Mouse (Mus musculus) lung, postnatal 0 days (tissue): ENCODE measurements around the gene Smarcad1. TPM values are rescaled to one million over a fixed set of nuclear protein-coding genes. Genes with fewer than 3 reads are reported as not detected.

ENCODE experiments used
- ATAC-seq: fragments of 200-750 bp; cut with Nextera tagmentation; 2 replicates; pipeline ENCODE4 v1.8.0; 2017; ENCODE audit warnings: moderate library complexity
- DNase-seq: peaks from one replicate; pipeline ENCODE4 v3.0.0-alpha.2; 2016; ENCODE audit warnings: low spot score
- H3K27ac ChIP-seq: fragments of 300-500 bp; sonication (generic); 2 replicates; pipeline ENCODE4 v1.5.1; 2014; ENCODE audit warnings: antibody characterized with exemption, mild to moderate bottlenecking, low read length, mixed read lengths
- H3K27me3 ChIP-seq: fragments of 300-500 bp; sonication (generic); replicated peaks from 2 replicates; pipeline ENCODE4 v1.6.1; 2014; ENCODE audit warnings: low read length, mixed read lengths; ENCODE audit not compliant: insufficient read depth
- H3K36me3 ChIP-seq: fragments of 300-500 bp; sonication (generic); 2 replicates; pipeline ENCODE4 v1.6.1; 2014; ENCODE audit warnings: low read length, mixed read lengths; ENCODE audit not compliant: insufficient read depth
- H3K4me1 ChIP-seq: fragments of 300-500 bp; sonication (generic); 2 replicates; pipeline ENCODE4 v1.6.1; 2014; ENCODE audit warnings: antibody characterized with exemption, low read depth, low read length, mixed read lengths; ENCODE audit not compliant: insufficient read depth
- H3K4me2 ChIP-seq: fragments of 300-500 bp; sonication (generic); replicated peaks from 2 replicates; pipeline ENCODE4 v1.6.1; 2014; ENCODE audit warnings: low read depth, mild to moderate bottlenecking, low read length, moderate library complexity, mixed read lengths
- H3K4me3 ChIP-seq: fragments of 300-500 bp; sonication (generic); 2 replicates; pipeline ENCODE4 v1.5.1; 2014; ENCODE audit warnings: low read depth, low read length
- H3K9ac ChIP-seq: fragments of 300-500 bp; sonication (generic); replicated peaks from 2 replicates; pipeline ENCODE4 v1.6.1; 2014; ENCODE audit warnings: low read depth, mild to moderate bottlenecking
- H3K9me3 ChIP-seq: fragments of 300-500 bp; sonication (generic); 2 replicates; pipeline ENCODE4 v1.6.1; 2016; ENCODE audit warnings: low read length, mixed read lengths
- CTCF ChIP-seq: IDR thresholded peaks from 2 replicates; pipeline ENCODE4 v1.5.1; 2016; ENCODE audit warnings: antibody characterized with exemption, mild to moderate bottlenecking
- EP300 ChIP-seq: IDR thresholded peaks from 2 replicates; pipeline ENCODE4 v1.6.1; 2016; ENCODE audit warnings: antibody characterized with exemption, mild to moderate bottlenecking, control low read depth
- WGBS: fragments of 180-500 bp; shearing (Covaris S2); extraction: QIAGEN DNeasy Blood & Tissue Kit; methylation state at CpG from one replicate; pipeline ENCODE4 v1.1.7; 2014; 5-methylcytosine and 5-hydroxymethylcytosine counted together
- polyA plus RNA-seq: library from polyadenylated mRNA; unstranded; fragments of >200 nt; fragmentation: Nextera tagmentation; extraction: Ambion mirVana; gene quantifications from 2 replicates; pipeline ENCODE4 v1.2.1, GENCODE M21; 2015

Smarcad1 gene
- polyA plus RNA-seq, 1 experiment from 2014 or later: 42.2 TPM

DNA sequence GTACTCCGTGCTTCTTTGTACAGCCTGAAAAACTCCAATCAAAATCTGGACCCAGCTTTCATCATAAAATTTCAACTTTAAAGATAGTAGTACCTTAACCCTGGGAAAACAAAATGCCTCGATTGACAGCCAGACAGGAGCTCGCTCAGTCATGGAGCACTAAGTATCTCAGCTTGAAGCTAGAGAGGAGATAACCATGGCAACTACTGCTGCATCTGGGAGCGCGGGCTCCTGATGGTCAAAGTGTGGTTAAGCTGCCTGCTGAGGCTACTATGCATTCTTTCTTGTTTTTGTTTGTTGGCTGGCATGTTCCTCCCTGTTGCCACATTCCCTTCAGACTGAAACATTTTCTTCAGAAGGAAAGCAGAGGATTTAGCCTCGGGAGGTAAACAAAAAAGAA lies 90.0 kb downstream of the Smarcad1 start:
- TF ChIP-seq EP300 (no peak), CTCF (no peak)
- WGBS: 62% methylated on average over 6 of the region's 6 CpGs

DNA sequence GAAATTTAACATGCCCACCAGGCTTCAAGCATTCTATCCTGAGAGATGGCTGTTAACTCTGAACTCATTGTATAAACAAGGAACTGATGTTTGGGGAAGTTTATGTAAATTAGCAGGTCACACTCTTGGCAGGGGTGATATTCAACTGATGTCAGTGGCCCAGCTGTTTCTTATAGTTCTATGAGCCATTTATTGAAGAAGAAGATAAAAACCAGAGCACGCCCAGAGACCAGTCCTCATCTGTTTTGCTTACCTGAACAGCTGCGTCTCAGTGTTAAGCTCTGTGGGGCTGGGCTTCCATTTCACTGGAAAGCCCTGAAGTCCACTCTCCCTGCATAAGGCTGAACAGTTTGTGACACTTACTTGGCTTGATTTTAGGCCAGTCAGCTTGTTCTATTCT lies 95.4 kb downstream of the Smarcad1 start:
- no peak for DNase-seq
- no peak for ATAC-seq
- 31% methylated on average over 2 of the region's 2 CpGs for WGBS

More for the DNA sequence above, 90.0 kb downstream of the Smarcad1 start:
- no peak overlapping the region for H3K4me3 ChIP-seq
- H3K4me1 ChIP-seq: no peaks in the 10 kb centered on the region
- no peak for DNase-seq
- H3K4me2 ChIP-seq: no peak overlapping the region
- no peaks in the 10 kb centered on the region for H3K9me3 ChIP-seq
- H3K27me3 ChIP-seq: no peaks in the 10 kb centered on the region
- no peaks in the 10 kb centered on the region for H3K36me3 ChIP-seq
- no peak for ATAC-seq
- H3K9ac ChIP-seq: no peak overlapping the region
- H3K27ac ChIP-seq: no peak overlapping the region

DNA sequence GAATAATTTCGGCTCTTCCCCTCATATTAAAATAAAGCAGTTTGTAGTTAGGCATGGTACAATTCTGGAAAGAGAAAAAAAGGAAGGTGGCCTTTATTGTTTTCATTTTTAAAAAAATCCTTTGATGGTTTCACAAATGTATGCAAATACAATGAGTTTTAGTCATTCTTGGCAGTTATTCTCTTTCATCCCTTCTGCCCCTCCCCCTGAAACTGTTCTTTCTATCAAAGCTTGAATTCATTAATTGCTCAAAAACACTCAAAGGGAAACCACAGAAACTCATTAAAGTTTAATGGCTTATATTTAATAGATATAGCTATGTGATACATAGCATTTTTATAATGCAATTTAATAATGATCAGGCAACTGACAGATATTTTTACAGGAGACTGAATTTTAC lies 95.9 kb downstream of the Smarcad1 start:
- 77% methylated on average over 1 of the region's 1 CpGs for WGBS
- Histone ChIP-seq H3K9me3 (no peaks in the 10 kb centered on the region), H3K4me1 (no peaks in the 10 kb centered on the region), H3K36me3 (no peaks in the 10 kb centered on the region), H3K9ac (no peak overlapping the region), H3K4me2 (no peak overlapping the region), H3K27ac (no peak overlapping the region), H3K4me3 (no peak overlapping the region), H3K27me3 (no peaks in the 10 kb centered on the region)
- DNase-seq: no peak
- TF ChIP-seq EP300: no peak
- no peak for TF ChIP-seq CTCF
- no peak for ATAC-seq

More for the DNA sequence above, 95.4 kb downstream of the Smarcad1 start:
- H3K4me1 ChIP-seq: no peaks in the 10 kb centered on the region
- H3K4me2 ChIP-seq: no peak overlapping the region
- no peaks in the 10 kb centered on the region for H3K27me3 ChIP-seq
- TF ChIP-seq EP300 (no peak), CTCF (no peak)
- H3K9me3 ChIP-seq: no peaks in the 10 kb centered on the region
- no peak overlapping the region for H3K4me3 ChIP-seq
- H3K27ac ChIP-seq: no peak overlapping the region
- no peaks in the 10 kb centered on the region for H3K36me3 ChIP-seq
- H3K9ac ChIP-seq: no peak overlapping the region

DNA sequence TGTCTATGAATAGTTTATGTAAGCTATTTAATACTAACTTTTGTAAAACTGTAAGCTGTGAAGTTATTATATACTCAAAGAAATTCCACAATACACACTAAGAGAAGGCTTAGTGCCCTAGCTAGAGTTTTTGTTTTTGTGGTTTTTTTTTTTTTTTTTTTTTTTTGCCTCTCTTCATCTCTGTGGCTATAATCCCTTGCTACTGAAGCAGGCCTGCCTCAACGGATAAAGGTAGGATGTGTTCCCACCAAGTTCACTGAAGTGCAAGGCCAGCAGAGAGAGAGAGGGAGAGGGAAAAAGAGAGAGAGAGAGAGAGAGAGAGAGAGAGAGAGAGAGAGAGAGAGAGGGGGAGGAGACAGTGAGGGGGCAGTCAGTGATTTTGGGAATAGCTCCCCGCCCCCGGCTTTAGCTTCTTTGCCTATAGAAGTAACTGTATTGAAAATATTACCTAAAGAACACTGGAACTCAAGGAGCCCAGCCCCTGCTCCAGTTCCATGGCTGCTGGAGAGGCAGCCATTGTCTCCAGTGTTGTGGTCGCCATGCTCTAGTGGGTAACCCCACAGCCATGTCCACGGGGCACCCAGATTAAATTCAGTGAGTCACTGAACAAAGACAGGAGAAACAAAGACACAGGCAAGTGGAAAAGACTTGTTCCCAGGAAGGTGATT lies 97.8 kb downstream of the Smarcad1 start:
- TF ChIP-seq CTCF (no peak), EP300 (no peak)
- no peaks in the 10 kb centered on the region for H3K9me3 ChIP-seq
- no peak overlapping the region for H3K4me3 ChIP-seq
- no peaks in the 10 kb centered on the region for H3K4me1 ChIP-seq
- H3K9ac ChIP-seq: no peak overlapping the region
- no peaks in the 10 kb centered on the region for H3K36me3 ChIP-seq
- no peak overlapping the region for H3K4me2 ChIP-seq
- DNase-seq: no peak
- no peak for ATAC-seq
- 72% methylated on average over 5 of the region's 5 CpGs for whole genome bisulfite sequencing
- H3K27ac ChIP-seq: no peak overlapping the region
- H3K27me3 ChIP-seq: no peaks in the 10 kb centered on the region

DNA sequence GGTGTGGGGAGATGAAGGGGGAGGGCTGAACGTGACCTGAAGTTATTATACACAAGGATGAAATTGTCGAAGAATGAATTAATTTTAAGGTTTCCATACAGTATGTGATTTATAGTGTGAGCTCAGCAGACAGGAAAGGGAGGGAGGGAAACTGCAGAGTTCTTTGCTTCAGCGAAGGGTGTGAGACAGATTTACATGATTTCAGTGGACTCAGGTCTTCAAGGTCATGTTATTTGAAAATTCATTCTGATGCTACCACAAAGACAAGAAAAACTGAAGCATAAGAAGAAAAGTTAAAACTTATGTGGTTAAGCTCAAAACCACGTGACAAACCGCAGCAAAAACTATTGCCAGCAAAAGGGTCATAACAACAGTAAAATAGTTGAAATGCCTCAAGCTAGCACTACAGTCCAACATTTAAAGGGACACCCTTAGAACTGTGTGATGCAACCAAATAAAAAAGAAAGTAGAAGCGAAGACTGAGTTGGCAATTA lies 98.4 kb downstream of the Smarcad1 start:
- Histone ChIP-seq H3K27me3 (no peaks in the 10 kb centered on the region), H3K4me3 (no peak overlapping the region), H3K36me3 (no peaks in the 10 kb centered on the region), H3K27ac (no peak overlapping the region), H3K9me3 (no peaks in the 10 kb centered on the region), H3K4me2 (no peak overlapping the region), H3K9ac (no peak overlapping the region), H3K4me1 (no peaks in the 10 kb centered on the region)
- ATAC-seq (no peak), DNase-seq (no peak)
- TF ChIP-seq CTCF: no peak
- TF ChIP-seq EP300: no peak
- 60% methylated on average over 6 of the region's 6 CpGs for WGBS

DNA sequence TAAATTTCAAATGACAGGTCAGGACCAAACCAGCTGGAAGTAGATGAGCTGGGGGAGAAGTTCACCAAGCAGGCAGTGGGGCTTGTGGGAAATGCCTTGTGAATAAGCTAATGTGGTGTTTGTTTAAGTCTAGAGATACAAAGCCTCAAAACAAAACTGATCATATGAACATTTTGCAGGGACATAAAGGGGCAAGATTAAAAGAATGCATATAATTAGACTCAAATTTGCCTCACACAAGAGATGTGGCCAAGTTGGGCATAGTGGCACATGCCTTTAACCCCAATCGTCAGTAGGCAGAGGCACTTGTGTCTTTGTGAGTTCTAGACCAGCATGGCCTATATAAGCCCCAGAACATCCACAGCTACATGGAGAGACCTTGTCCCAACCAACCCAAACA lies 99.9 kb downstream of the Smarcad1 start:
- WGBS: 90% methylated on average over 1 of the region's 1 CpGs
- H3K27ac ChIP-seq: no peak overlapping the region
- H3K36me3 ChIP-seq: no peaks in the 10 kb centered on the region
- DNase-seq (no peak), ATAC-seq (no peak)
- H3K4me2 ChIP-seq: no peak overlapping the region
- H3K4me3 ChIP-seq: no peak overlapping the region
- no peak overlapping the region for H3K9ac ChIP-seq
- H3K4me1 ChIP-seq: no peaks in the 10 kb centered on the region
- H3K27me3 ChIP-seq: no peaks in the 10 kb centered on the region
- TF ChIP-seq EP300: no peak
- no peak for TF ChIP-seq CTCF
- no peaks in the 10 kb centered on the region for H3K9me3 ChIP-seq
